Mouse (Mus musculus) brain, embryonic 14.5 days (tissue): ENCODE measurements around the gene Gm10912. TPM values are rescaled to one million over a fixed set of nuclear protein-coding genes. Genes with fewer than 3 reads are reported as not detected.
"Not testable (repeated sequence)": the region's sequence is repeated elsewhere in the genome, so short reads cannot be mapped to it uniquely, and the experiment has no call there.

ENCODE experiments used
- DNase-seq: peaks from one replicate; pipeline ENCODE4 v3.0.0-alpha.2; 2011; ENCODE audit warnings: low read depth
- CTCF ChIP-seq: fragments of 200-500 bp; IDR thresholded peaks from 2 replicates; pipeline ENCODE4 v1.5.1; 2012; ENCODE audit warnings: inconsistent platforms, mild to moderate bottlenecking, moderate library complexity, borderline replicate concordance; ENCODE audit not compliant: insufficient read depth, insufficient read length; ENCODE audit errors: extremely low read depth
- POLR2A ChIP-seq: fragments of 200-500 bp; IDR thresholded peaks from 2 replicates; pipeline ENCODE4 v1.6.1; 2012; ENCODE audit warnings: mild to moderate bottlenecking, inconsistent platforms, borderline replicate concordance; ENCODE audit not compliant: poor library complexity, insufficient read depth, insufficient read length, severe bottlenecking; ENCODE audit errors: extremely low read depth
- polyA plus RNA-seq: library from polyadenylated mRNA; depleted of rRNA; stranded (reverse); fragments of >200 nt; gene quantifications from 2 replicates; pipeline ENCODE4 v1.2.3, GENCODE M21; 2012

The Gm10912 gene
- polyA plus RNA-seq, 1 experiment, result 0.19 TPM

DNA sequence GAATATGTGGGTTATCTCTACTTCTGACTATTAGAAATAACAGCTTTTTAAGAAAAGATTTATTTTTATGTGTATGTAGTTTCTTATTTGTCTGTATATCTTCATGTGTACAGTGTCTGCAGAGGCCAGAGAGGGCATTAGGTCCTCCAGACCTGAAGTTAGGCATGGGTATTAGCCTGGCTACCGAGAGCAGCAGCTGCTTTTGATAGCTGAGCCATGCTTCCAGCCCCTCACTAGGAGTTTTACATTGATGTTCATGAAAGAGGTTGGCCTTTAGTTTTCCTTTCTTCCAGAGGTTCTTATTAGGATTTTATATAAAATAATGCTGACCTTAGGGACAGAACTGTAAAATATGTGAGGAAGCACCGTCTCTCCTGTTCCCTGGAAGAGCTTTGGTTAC lies 27.4 kb upstream of the Gm10912 start:
- TF ChIP-seq POLR2A, result no peak
- TF ChIP-seq CTCF, result no peak
- DNase-seq, result no peak

- no peak for DNase-seq
- TF ChIP-seq CTCF (no peak), POLR2A (no peak)
These were observed 24.0 kb upstream of the Gm10912 start for GRCm38 (mm10) chr2:104041632-104042031.

DNA sequence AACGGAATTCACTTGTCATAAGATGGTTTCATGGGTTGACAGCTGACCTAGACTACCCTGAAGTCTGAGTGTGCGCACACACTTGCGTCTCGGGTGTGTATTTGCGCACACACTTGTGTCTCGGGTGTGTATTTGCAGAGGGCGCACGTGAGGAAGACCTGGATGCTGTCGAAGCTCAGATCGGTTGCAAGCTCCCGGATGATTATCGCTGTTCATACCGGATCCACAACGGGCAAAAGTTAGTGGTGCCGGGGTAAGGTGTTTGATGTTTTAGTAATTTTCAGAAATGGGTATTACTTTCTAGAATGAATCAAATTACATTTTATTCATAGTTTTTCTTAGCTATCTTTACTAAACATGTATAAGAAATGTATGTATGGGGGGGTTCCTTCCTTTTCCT lies 22.9 kb upstream of the Gm10912 start:
- TF ChIP-seq POLR2A, result no peak
- no peak for TF ChIP-seq CTCF
- DNase-seq, result no peak

DNA sequence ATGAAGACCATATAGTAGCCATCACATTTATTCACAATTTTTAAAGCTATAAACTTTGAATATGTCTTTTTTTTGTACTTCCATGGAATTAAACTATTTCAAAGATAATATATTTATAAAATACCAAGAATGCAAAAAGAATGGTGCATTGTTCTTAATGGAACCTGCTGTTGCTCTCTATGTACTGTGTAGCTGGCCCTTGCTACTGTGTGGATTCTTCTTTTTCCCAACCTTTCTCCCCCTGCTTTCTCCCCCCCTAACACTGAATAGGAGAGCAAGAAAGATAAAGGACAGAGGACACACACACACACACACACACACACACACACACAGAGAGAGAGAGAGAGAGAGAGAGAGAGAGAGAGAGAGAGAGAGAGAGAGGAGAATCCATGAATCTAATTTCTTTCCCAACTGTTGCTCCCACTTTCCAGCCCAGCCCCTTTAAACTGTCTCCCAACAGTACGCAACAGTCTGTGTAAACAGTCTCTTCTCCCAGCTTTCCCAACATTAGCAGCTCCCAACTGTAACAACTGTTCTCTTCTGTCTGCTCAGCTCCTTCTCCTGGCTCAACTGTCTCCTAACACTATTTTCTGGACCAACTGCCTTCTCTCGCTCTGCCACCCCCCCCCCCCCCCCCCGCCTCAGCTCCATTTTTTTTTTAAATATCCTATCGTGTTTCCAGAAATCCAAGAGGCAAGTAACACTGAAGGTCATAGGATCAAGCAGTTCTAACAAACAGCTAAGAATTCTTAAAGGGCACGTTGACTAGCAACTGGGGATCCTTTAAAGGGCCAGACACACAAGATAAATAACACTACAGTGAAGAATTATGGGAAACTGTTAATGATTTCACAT lies 21.8 kb upstream of the Gm10912 start:
- DNase-seq, result no peak
- TF ChIP-seq POLR2A (no peak), CTCF (no peak)

DNA sequence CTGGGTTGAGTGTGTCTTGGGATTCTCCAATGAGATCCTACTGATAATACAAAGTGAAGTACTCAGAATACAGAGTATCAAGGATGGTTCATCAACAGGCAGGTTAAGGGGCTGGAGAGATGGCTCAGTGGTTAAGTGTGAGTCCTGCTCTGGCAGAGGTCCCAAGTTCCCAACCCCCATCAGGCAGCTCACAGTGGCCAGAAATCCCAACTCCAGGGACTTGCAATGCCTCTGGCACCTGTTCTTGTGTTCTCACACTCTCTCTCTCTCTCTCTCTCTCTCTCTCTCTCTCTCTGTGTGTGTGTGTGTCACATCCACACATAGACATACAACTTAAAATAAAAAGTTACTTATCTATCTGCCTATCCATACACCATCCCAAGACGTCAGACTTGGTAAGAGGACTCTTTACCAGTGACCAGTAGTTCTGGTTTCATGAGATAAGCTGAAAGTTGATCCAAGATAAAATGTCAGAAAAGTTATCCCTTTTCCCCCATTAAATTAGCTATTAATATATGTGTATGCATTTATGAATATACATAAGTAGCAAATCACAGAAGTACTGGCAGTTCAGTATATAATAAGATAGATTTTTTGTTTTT lies 21.0 kb upstream of the Gm10912 start:
- TF ChIP-seq CTCF, result no peak
- TF ChIP-seq POLR2A, result no peak
- DNase-seq, result no peak

DNA sequence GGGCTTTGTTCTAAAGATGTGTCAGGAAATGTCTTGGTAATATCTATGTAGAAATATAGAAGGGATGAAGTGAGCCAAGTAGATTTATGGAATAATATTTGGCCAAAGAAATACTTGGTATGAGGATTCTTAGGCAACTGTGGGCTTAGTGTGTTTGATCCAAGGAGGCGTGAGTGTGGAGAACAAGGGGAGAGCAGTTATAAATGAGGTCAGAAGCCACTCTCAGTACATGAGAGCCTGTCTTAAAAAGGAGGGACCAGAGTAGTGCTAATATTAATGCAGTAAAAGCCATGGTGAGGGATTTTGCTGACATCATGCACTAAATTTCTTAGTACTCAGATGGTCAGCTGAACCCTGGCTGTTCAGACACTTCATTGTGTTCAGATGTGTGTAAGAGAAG lies 7.2 kb upstream of the Gm10912 start:
- DNase-seq, result no peak
- TF ChIP-seq CTCF (no peak), POLR2A (no peak)

DNA sequence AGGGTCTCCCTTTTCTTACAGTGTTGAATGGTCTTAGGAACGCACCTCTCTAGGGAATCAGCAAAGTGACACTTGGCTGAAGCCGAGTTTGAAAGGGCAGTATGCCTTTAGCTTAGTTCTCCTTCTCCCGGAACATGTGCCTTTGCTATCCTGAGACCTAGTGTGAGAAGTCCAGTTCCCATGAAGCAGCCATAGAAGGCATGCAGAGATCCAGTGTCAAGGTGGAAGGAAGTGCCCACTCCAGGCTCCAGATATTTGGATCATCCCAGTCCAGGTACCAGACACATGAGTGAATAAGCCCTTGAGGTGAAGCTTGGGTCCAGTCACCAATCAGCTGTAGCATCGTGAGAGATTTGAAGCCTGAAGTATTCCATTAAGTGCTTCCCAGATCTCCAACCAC lies 6.7 kb upstream of the Gm10912 start:
- no peak for DNase-seq
- no peak for TF ChIP-seq CTCF
- TF ChIP-seq POLR2A, result no peak

DNA sequence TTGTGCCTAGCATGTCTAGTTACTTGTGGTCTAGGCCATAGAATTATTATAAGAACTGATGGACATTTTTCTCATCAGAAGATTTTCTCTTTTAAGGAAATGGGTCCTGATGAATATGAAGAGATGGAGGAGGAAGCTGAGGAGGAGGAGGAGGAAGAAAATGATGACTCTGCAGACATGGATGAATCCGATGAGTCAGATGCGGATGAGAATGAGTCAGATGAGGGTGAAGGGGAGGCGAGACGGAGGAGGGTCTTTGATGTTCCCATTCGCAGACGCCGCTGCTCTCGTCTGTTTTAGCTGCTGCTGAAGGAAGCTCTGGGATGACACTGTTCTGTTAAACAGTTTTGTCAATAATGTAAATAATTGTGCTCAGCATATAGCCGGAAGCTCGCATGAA lies 5.8 kb upstream of the Gm10912 start:
- DNase-seq, result no peak
- no peak for TF ChIP-seq POLR2A
- TF ChIP-seq CTCF, result no peak

GRCm38 (mm10) chr2:104060996-104061395 lies 4.6 kb upstream of the Gm10912 start:
- TF ChIP-seq POLR2A (no peak), CTCF (no peak)
- DNase-seq, result no peak

DNA sequence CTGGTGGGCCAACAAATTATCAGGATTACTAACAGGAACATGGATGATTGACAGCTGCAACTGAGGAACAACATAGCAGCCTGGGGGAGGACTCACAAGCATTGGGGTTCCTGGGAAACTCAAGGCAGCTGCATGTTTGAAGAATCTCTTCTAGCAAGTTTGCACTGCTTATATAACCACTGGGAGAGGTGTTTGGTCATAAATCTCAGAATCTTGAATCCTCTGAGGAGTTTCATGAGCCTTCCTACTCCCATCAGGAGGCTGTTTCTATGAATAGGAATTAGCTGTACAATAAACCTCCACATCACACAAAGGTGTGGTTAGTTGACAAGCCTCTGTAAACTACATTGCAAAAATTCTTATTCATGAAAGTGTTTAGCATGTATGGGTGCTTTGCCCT lies 3.0 kb upstream of the Gm10912 start:
- TF ChIP-seq POLR2A (no peak), CTCF (no peak)
- DNase-seq, result no peak

DNA sequence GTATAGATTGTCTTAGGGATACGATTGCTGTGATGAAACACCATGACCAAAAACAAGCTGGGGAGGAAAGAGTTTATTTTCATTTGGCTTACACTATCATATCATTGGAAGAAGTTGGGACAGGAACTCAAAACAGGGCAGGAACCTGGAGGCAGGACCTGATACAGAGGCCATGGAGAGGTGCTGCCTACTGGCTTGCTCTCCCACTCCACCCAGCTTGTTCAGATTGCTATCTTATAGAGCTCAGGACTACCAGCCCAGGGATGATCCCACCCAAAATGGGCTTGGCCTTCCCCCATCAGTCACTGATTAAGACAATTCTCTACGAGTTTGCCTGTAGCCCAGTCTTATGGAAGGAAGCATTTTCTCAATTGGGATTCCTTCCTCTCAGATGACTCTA lies 1.5 kb upstream of the Gm10912 start:
- DNase-seq, result no peak
- TF ChIP-seq CTCF (no peak), POLR2A (no peak)

DNA sequence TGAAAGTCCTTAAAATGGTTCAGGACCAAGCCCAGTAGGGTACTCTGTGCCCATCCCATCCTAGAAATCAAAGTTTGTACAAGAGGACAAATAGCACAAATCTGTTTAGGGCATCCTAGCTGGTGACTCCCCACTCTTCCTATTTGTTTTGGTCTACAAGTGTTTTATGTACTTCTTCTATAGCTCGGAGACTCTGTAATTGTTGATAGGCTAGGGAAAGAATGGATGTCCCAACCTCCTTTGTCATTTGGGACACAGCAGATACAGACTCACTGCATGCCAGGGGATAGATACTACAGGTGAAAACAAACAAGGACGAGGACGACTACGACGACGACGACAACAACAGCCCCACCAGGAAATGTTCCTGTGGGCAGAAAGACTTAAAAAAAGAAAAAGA lies 2.8 kb downstream of the Gm10912 start, which contains the start of gene Gm10799:
Gm10799 (minus strand) TSS at position 101 of the 400 bp plus-strand sequence.
- DNase-seq, result not testable (repeated sequence)
